Mouse (Mus musculus) gastrocnemius, postnatal 14 days (tissue): Measurements from ENCODE around the gene Ttc25. TPM values are rescaled to one million over a fixed set of nuclear protein-coding genes. Genes with fewer than 3 reads are reported as not detected.
"Not testable (repeated sequence)": the region's sequence is repeated elsewhere in the genome, so short reads cannot be mapped to it uniquely, and the experiment has no call there.

ENCODE experiments used
- DNase-seq: peaks from one replicate; pipeline ENCODE4 v3.0.0; 2021; ENCODE audit warnings: mixed read lengths
- intact Hi-C: fragments of 180-260 bp; cut with DNase I; formaldehyde crosslinking; loops from one replicate; pipeline ENCODE4 v1.15.1; 2025; ENCODE audit warnings: low total_unique reads
- total RNA-seq, 2 experiments: library from RNA; stranded (reverse); gene quantifications; 2 replicates each; pipeline ENCODE4 v1.2.3; 2021

Ttc25 gene
- total RNA-seq, 2 experiments from 2014 or later: 0.14 to 0.16 TPM

- intact Hi-C loops: no loop called here
These were observed 17.7 kb upstream of the Ttc25 start, which contains the start of gene Acly for GRCm38 (mm10) chr11:100527458-100528374. Acly (minus strand) TSS chr11:100528000.

GRCm38 (mm10) chr11:100528375-100529165 is 16.8 kb upstream of the Ttc25 start:
- intact Hi-C loops: no loop called here
- DNase-seq: no peak

More at GRCm38 (mm10) chr11:100527458-100528374, 17.7 kb upstream of the Ttc25 start, which contains the start of gene Acly:
- peak; percentile 99 for DNase-seq

GRCm38 (mm10) chr11:100533871-100534270 is 11.5 kb upstream of the Ttc25 start:
- DNase-seq: no peak
- intact Hi-C loops: no loop called here

GRCm38 (mm10) chr11:100534411-100534810 is 11.0 kb upstream of the Ttc25 start:
- DNase-seq, intact Hi-C loops: not testable (repeated sequence)

- intact Hi-C loops, DNase-seq: not testable (repeated sequence)
These were observed 10.6 kb upstream of the Ttc25 start for GRCm38 (mm10) chr11:100534821-100535220.

- intact Hi-C loops: no loop called here
- DNase-seq: no peak
These were observed 9.4 kb upstream of the Ttc25 start for GRCm38 (mm10) chr11:100535996-100536395.

- DNase-seq: no peak
- intact Hi-C loops: no loop called here
These were observed 8.9 kb upstream of the Ttc25 start for GRCm38 (mm10) chr11:100536466-100536865.

- DNase-seq: no peak
- intact Hi-C loops: no loop called here
These were observed 4.4 kb upstream of the Ttc25 start for GRCm38 (mm10) chr11:100540966-100541365.

- no peak for DNase-seq
- intact Hi-C loops: no loop called here
These were observed 3.8 kb upstream of the Ttc25 start for GRCm38 (mm10) chr11:100541577-100541976.

GRCm38 (mm10) chr11:100545746-100546085 is 309 bp downstream of the Ttc25 start:
- intact Hi-C loops: no loop called here
- DNase-seq: no peak

- no peak for DNase-seq
- intact Hi-C loops: no loop called here
These were observed 1.5 kb downstream of the Ttc25 start for GRCm38 (mm10) chr11:100546955-100547354.

- DNase-seq: no peak
- intact Hi-C loops: no loop called here
These were observed 2.7 kb downstream of the Ttc25 start for GRCm38 (mm10) chr11:100548141-100548540.

GRCm38 (mm10) chr11:100549466-100549865 is 4.1 kb downstream of the Ttc25 start:
- no peak for DNase-seq
- intact Hi-C loops: no loop called here

- intact Hi-C loops: loop anchor here (5.0 to 10.0 kb wide), 2 partner anchors 33 to 125 kb away; no protein-coding TSS in a partner anchor
- no peak for DNase-seq
These were observed 4.7 kb downstream of the Ttc25 start for GRCm38 (mm10) chr11:100550101-100550500.

GRCm38 (mm10) chr11:100552842-100553241 is 7.4 kb downstream of the Ttc25 start:
- intact Hi-C loops: loop anchor here (5.0 to 10.0 kb wide), 2 partner anchors 36 to 128 kb away; no protein-coding TSS in a partner anchor
- DNase-seq: no peak

GRCm38 (mm10) chr11:100555583-100555982 is 10.2 kb downstream of the Ttc25 start:
- intact Hi-C loops: loop anchor here (5.0 to 10.0 kb wide), 2 partner anchors 68 to 131 kb away; no protein-coding TSS in a partner anchor
- peak; percentile 41 for DNase-seq

- DNase-seq: no peak
- intact Hi-C loops: loop anchor here (5.0 to 10.0 kb wide), 2 partner anchors 70 to 133 kb away; no protein-coding TSS in a partner anchor
These were observed 12.2 kb downstream of the Ttc25 start for GRCm38 (mm10) chr11:100557563-100557962.

- DNase-seq: no peak
- intact Hi-C loops: loop anchor here (5.0 to 10.0 kb wide), 2 partner anchors 72 to 135 kb away; no protein-coding TSS in a partner anchor
These were observed 14.1 kb downstream of the Ttc25 start for GRCm38 (mm10) chr11:100559476-100559875.

GRCm38 (mm10) chr11:100561748-100562147 is 16.3 kb downstream of the Ttc25 start:
- no peak for DNase-seq
- intact Hi-C loops: no loop called here

- DNase-seq: no peak
- intact Hi-C loops: no loop called here
These were observed 18.9 kb downstream of the Ttc25 start for GRCm38 (mm10) chr11:100564297-100564696.
